Mouse (Mus musculus) embryonic facial prominence, embryonic 11.5 days (tissue): Measurements from ENCODE around the gene Gdpd4. TPM values are rescaled to one million over a fixed set of nuclear protein-coding genes. Genes with fewer than 3 reads are reported as not detected.

ENCODE experiments used
- ATAC-seq: fragments of 200-750 bp; cut with Nextera tagmentation; replicated peaks from 2 replicates; pipeline ENCODE4 v1.8.0; 2017; ENCODE audit warnings: low read depth; ENCODE audit not compliant: insufficient number of reproducible peaks, low FRiP score, low TSS enrichment
- DNase-seq: peaks from one replicate; pipeline ENCODE4 v3.0.0-alpha.2; 2015; ENCODE audit warnings: low spot score
- H3K27ac ChIP-seq: fragments of 300-500 bp; sonication (generic); replicated peaks from 2 replicates; pipeline ENCODE4 v1.5.1; 2014; ENCODE audit warnings: mild to moderate bottlenecking, low read depth, low read length, control low read depth
- H3K27me3 ChIP-seq: fragments of 300-500 bp; sonication (generic); 2 replicates; pipeline ENCODE4 v1.6.1; 2014; ENCODE audit warnings: mild to moderate bottlenecking, low read length, moderate library complexity, mixed read lengths; ENCODE audit not compliant: control insufficient read depth, insufficient read depth
- H3K36me3 ChIP-seq: fragments of 300-500 bp; sonication (generic); replicated peaks from 2 replicates; pipeline ENCODE4 v1.6.1; 2014; ENCODE audit warnings: low read depth, mild to moderate bottlenecking, low read length, moderate library complexity, mixed read lengths; ENCODE audit not compliant: control insufficient read depth, insufficient read depth
- H3K4me1 ChIP-seq: fragments of 300-500 bp; sonication (generic); 2 replicates; pipeline ENCODE4 v1.6.1; 2014; ENCODE audit warnings: low read length, mixed read lengths; ENCODE audit not compliant: control insufficient read depth, insufficient read depth
- H3K4me2 ChIP-seq: fragments of 300-500 bp; sonication (generic); 2 replicates; pipeline ENCODE4 v1.6.1; 2014; ENCODE audit warnings: low read depth, mild to moderate bottlenecking, control low read depth, low read length, moderate library complexity
- H3K4me3 ChIP-seq: fragments of 300-500 bp; sonication (generic); 2 replicates; pipeline ENCODE4 v1.5.1; 2014; ENCODE audit warnings: low read depth, low read length, control low read depth
- H3K9ac ChIP-seq: fragments of 300-500 bp; sonication (generic); replicated peaks from 2 replicates; pipeline ENCODE4 v1.6.1; 2014; ENCODE audit warnings: mild to moderate bottlenecking, control low read depth, low read length
- H3K9me3 ChIP-seq: fragments of 300-500 bp; sonication (generic); replicated peaks from 2 replicates; pipeline ENCODE4 v1.6.1; 2016; ENCODE audit warnings: mild to moderate bottlenecking, low read length, inconsistent platforms, mixed read lengths; ENCODE audit not compliant: control insufficient read depth
- WGBS: fragments of 180-500 bp; shearing (Covaris S2); extraction: QIAGEN DNeasy Blood & Tissue Kit; methylation state at CpG from one replicate; pipeline ENCODE4 v1.1.7; 2014; 5-methylcytosine and 5-hydroxymethylcytosine counted together
- polyA plus RNA-seq: library from polyadenylated mRNA; unstranded; fragments of >200 nt; fragmentation: Nextera tagmentation; extraction: Ambion mirVana; gene quantifications from 2 replicates; pipeline ENCODE4 v1.2.1, GENCODE M21; 2014

Gene Gdpd4
- polyA plus RNA-seq, 1 experiment from 2014 or later: 0.07 TPM

DNA sequence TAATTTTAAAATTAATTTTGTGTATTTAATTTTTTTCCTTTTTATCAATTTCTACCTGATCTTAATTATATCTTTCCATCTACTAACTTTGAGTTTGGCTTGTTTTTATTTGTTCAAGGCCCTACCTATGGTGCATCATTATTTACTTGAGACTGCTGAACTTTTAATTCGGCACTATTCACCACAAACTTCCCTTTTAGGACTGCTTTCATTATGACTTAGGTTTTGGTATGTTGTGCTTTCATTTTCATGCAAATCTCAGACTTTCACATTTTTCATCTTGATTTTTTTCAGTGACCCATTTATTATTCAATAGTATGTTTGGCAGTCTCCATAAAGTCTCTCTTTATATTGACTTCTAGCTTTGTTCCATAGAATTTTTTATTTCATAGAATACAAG lies 24.7 kb downstream of the Gdpd4 start:
- DNase-seq: no peak
- WGBS: 87% methylated on average over 1 of the region's 1 CpGs

GRCm38 (mm10) chr7:97972486-97972885 lies 52.7 kb downstream of the Gdpd4 start:
- Histone ChIP-seq H3K9me3 (no peaks in the 10 kb centered on the region), H3K27ac (no peak overlapping the region), H3K4me2 (no peak overlapping the region), H3K4me1 (no peaks in the 10 kb centered on the region), H3K27me3 (no peaks in the 10 kb centered on the region), H3K36me3 (no peaks in the 10 kb centered on the region), H3K4me3 (no peak overlapping the region), H3K9ac (no peak overlapping the region)
- no peak for DNase-seq
- 20% methylated on average over 4 of the region's 4 CpGs for WGBS
- ATAC-seq: no peak

More for the DNA sequence above, 24.7 kb downstream of the Gdpd4 start:
- ATAC-seq: no peak
- H3K9ac ChIP-seq: no peak overlapping the region
- no peak overlapping the region for H3K4me3 ChIP-seq
- no peak overlapping the region for H3K4me2 ChIP-seq
- H3K27me3 ChIP-seq: no peaks in the 10 kb centered on the region
- no peaks in the 10 kb centered on the region for H3K36me3 ChIP-seq
- H3K4me1 ChIP-seq: no peaks in the 10 kb centered on the region
- no peaks in the 10 kb centered on the region for H3K9me3 ChIP-seq
- no peak overlapping the region for H3K27ac ChIP-seq

GRCm38 (mm10) chr7:97977463-97977862 lies 57.7 kb downstream of the Gdpd4 start:
- no peaks in the 10 kb centered on the region for H3K36me3 ChIP-seq
- no peaks in the 10 kb centered on the region for H3K4me1 ChIP-seq
- WGBS: 32% methylated on average over 1 of the region's 1 CpGs
- H3K27me3 ChIP-seq: no peaks in the 10 kb centered on the region
- H3K9me3 ChIP-seq: no peaks in the 10 kb centered on the region
- H3K4me3 ChIP-seq: no peak overlapping the region
- no peak overlapping the region for H3K4me2 ChIP-seq
- no peak overlapping the region for H3K27ac ChIP-seq
- peak; percentile 70 for DNase-seq
- H3K9ac ChIP-seq: no peak overlapping the region
- no peak for ATAC-seq

GRCm38 (mm10) chr7:97984108-97984834 lies 64.5 kb downstream of the Gdpd4 start:
- no peak for ATAC-seq
- Histone ChIP-seq H3K27me3 (no peaks in the 10 kb centered on the region), H3K9ac (no peak overlapping the region), H3K27ac (no peak overlapping the region), H3K4me2 (no peak overlapping the region), H3K9me3 (no peaks in the 10 kb centered on the region), H3K4me3 (no peak overlapping the region), H3K4me1 (no peaks in the 10 kb centered on the region), H3K36me3 (no peaks in the 10 kb centered on the region)
- DNase-seq: peak; percentile 73
- WGBS: 48% methylated on average over 13 of the region's 13 CpGs

GRCm38 (mm10) chr7:98002617-98003016 lies 82.9 kb downstream of the Gdpd4 start:
- H3K4me1 ChIP-seq: no peaks in the 10 kb centered on the region
- H3K9me3 ChIP-seq: no peaks in the 10 kb centered on the region
- no peak overlapping the region for H3K9ac ChIP-seq
- H3K27me3 ChIP-seq: no peaks in the 10 kb centered on the region
- no peak overlapping the region for H3K4me3 ChIP-seq
- WGBS: 78% methylated on average over 7 of the region's 7 CpGs
- no peak overlapping the region for H3K27ac ChIP-seq
- ATAC-seq: no peak
- no peaks in the 10 kb centered on the region for H3K36me3 ChIP-seq
- H3K4me2 ChIP-seq: no peak overlapping the region
- DNase-seq: no peak

DNA sequence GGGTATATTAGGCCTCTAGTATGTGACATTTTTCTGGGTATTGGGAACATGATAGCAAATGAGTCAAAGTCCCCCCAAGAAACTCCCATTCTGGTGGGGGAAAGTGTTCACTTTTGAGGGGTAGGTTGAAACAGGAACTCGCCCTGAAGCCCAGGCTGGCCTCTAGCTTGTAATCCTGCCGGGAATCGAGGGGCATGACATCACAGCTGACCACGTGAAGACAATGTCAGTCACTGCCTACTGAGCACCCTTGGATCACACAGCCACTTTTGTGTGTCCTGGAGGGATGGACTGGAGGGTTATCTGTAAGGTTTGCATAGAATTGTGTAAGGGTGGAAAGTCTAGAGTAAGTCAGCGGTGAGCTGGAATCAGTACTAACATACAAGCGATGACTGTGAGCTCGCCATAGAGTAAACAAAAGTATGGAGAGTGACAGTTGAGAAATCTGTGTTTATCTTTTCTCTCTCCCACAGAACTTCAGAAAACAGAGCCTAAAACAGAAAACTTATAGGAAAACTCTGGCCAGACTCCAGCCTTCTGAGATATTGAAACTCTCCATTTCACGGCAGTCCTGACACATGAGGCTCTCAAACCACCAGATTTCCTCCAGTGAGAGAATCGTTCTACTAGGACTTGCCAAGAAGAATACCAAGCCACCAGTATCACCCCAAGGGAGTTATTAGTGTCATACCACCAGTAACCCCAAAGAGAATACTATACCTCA lies 128.5 kb downstream of the Gdpd4 start:
- H3K9ac ChIP-seq: no peak overlapping the region
- no peak for ATAC-seq
- WGBS: 78% methylated on average over 9 of the region's 9 CpGs
- no peak for DNase-seq
- H3K27me3 ChIP-seq: no peaks in the 10 kb centered on the region
- no peaks in the 10 kb centered on the region for H3K4me1 ChIP-seq
- no peaks in the 10 kb centered on the region for H3K9me3 ChIP-seq
- H3K27ac ChIP-seq: no peak overlapping the region
- no peaks in the 10 kb centered on the region for H3K36me3 ChIP-seq
- no peak overlapping the region for H3K4me2 ChIP-seq
- H3K4me3 ChIP-seq: no peak overlapping the region

GRCm38 (mm10) chr7:98051980-98052379 lies 132.2 kb downstream of the Gdpd4 start:
- WGBS: 21% methylated on average over 8 of the region's 8 CpGs

DNA sequence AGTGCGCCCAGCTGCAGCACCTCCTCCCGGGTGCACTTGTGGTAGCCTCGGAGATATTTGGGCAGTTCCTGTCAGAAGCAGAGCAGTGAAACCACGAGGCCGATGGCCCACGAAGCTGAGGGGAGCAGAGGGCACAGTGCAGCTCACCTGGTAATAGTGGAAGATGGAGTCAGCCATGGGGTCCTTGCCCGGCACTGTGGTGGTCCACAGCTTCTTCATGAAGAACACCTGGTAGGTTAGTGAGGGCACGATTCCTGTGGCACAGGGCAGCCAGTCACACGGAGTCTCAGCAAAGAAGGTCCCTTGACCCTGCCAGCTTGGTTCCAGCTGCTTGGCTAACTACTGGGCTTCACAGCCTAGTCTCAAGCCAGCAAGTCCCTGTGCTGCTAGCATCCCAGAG lies 134.7 kb downstream of the Gdpd4 start:
- Histone ChIP-seq H3K27ac (no peak overlapping the region), H3K27me3 (no peaks in the 10 kb centered on the region), H3K4me1 (no peaks in the 10 kb centered on the region), H3K4me2 (no peak overlapping the region), H3K9ac (no peak overlapping the region), H3K9me3 (no peaks in the 10 kb centered on the region), H3K4me3 (no peak overlapping the region), H3K36me3 (no peaks in the 10 kb centered on the region)
- DNase-seq (no peak), ATAC-seq (no peak)
- 86% methylated on average over 9 of the region's 9 CpGs for WGBS

More at GRCm38 (mm10) chr7:98051980-98052379, 132.2 kb downstream of the Gdpd4 start:
- Histone ChIP-seq H3K9ac (no peak overlapping the region), H3K4me3 (no peak overlapping the region), H3K4me2 (no peak overlapping the region), H3K36me3 (no peaks in the 10 kb centered on the region), H3K27me3 (no peaks in the 10 kb centered on the region), H3K4me1 (no peaks in the 10 kb centered on the region), H3K9me3 (no peaks in the 10 kb centered on the region), H3K27ac (no peak overlapping the region)
- ATAC-seq (no peak), DNase-seq (peak; percentile 72)
